Mouse (Mus musculus) olfactory bulb, adult 2 months (tissue): ENCODE data around the gene Rab34.

Experiments
- CTCF ChIP-seq: fragments of 200-500 bp; IDR thresholded peaks from 2 replicates; pipeline ENCODE4 v1.5.1; 2012; ENCODE audit warnings: low read depth, mild to moderate bottlenecking, low read length, moderate library complexity; ENCODE audit not compliant: insufficient read depth
- POLR2A ChIP-seq: fragments of 200-500 bp; IDR thresholded peaks from 2 replicates; pipeline ENCODE4 v1.6.1; 2012; ENCODE audit warnings: mild to moderate bottlenecking, low read depth, low read length, moderate library complexity; ENCODE audit not compliant: insufficient read depth

DNA sequence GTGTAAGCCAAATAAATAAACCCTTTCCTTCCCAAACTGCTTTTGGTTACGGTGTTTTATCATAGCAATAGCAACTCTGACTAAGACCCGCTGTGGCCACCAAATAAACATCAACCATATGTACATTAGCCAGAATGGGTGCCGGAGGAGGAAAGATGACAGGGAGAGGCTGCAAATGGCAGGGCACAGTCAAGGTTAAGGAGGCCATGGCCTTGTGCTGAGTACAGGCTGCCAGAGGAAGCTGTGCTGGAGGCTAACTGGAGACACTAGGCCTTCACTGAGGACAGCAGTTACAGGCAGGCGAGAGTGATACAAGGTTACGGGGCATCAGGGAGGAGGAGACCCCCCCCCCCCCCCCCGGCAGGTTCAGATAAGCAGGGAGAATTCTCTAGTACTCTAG, 21.7 kb downstream of the Rab34 start:
- no peak for TF ChIP-seq POLR2A
- TF ChIP-seq CTCF = no peak
